Mouse (Mus musculus) kidney, postnatal 0 days (tissue): ENCODE results near the gene Slc38a4. TPM values are rescaled to one million over a fixed set of nuclear protein-coding genes. Genes with fewer than 3 reads are reported as not detected.

Experiments used
- ATAC-seq: fragments of 200-750 bp; cut with Nextera tagmentation; replicated peaks from 2 replicates; pipeline ENCODE4 v1.8.0; 2017; ENCODE audit warnings: low read depth, moderate number of reproducible peaks, moderate TSS enrichment, moderate library complexity; ENCODE audit not compliant: low FRiP score
- DNase-seq: peaks from one replicate; pipeline ENCODE4 v3.0.0-alpha.2; 2016; ENCODE audit warnings: low spot score
- H3K27ac ChIP-seq: fragments of 300-500 bp; sonication (generic); 2 replicates; pipeline ENCODE4 v1.5.1; 2014; ENCODE audit warnings: mild to moderate bottlenecking
- H3K27me3 ChIP-seq: fragments of 300-500 bp; sonication (generic); 2 replicates; pipeline ENCODE4 v1.6.1; 2014; ENCODE audit warnings: low read length, mixed read lengths; ENCODE audit not compliant: insufficient read depth
- H3K36me3 ChIP-seq: fragments of 300-500 bp; sonication (generic); 2 replicates; pipeline ENCODE4 v1.6.1; 2014; ENCODE audit warnings: low read length, mixed read lengths; ENCODE audit not compliant: insufficient read depth
- H3K4me1 ChIP-seq: fragments of 300-500 bp; sonication (generic); replicated peaks from 2 replicates; pipeline ENCODE4 v1.6.1; 2014; ENCODE audit warnings: antibody characterized with exemption, low read length, mixed read lengths; ENCODE audit not compliant: insufficient read depth
- H3K4me2 ChIP-seq: fragments of 300-500 bp; sonication (generic); 2 replicates; pipeline ENCODE4 v1.6.1; 2014; ENCODE audit warnings: mild to moderate bottlenecking, low read length, moderate library complexity, mixed read lengths
- H3K4me3 ChIP-seq: fragments of 300-500 bp; sonication (generic); replicated peaks from 2 replicates; pipeline ENCODE4 v1.5.1; 2014; ENCODE audit warnings: low read depth, low read length
- H3K9ac ChIP-seq: fragments of 300-500 bp; sonication (generic); 2 replicates; pipeline ENCODE4 v1.6.1; 2014; ENCODE audit warnings: low read depth, low read length
- H3K9me3 ChIP-seq: fragments of 300-500 bp; sonication (generic); replicated peaks from 2 replicates; pipeline ENCODE4 v1.6.1; 2016; ENCODE audit warnings: low read length, inconsistent platforms, mixed read lengths
- CTCF ChIP-seq: IDR thresholded peaks from 2 replicates; pipeline ENCODE4 v1.5.1; 2016; ENCODE audit warnings: antibody characterized with exemption, low read depth, mild to moderate bottlenecking, moderate library complexity
- WGBS: fragments of 180-500 bp; shearing (Covaris S2); extraction: QIAGEN DNeasy Blood & Tissue Kit; methylation state at CpG from one replicate; pipeline ENCODE4 v1.1.7; 2014; 5-methylcytosine and 5-hydroxymethylcytosine counted together
- polyA plus RNA-seq: library from polyadenylated mRNA; unstranded; fragments of >200 nt; fragmentation: Nextera tagmentation; extraction: Ambion mirVana; gene quantifications from 2 replicates; pipeline ENCODE4 v1.2.1, GENCODE M21; 2015

Slc38a4 gene
- polyA plus RNA-seq, 1 experiment from 2014 or later = 38.4 TPM

DNA sequence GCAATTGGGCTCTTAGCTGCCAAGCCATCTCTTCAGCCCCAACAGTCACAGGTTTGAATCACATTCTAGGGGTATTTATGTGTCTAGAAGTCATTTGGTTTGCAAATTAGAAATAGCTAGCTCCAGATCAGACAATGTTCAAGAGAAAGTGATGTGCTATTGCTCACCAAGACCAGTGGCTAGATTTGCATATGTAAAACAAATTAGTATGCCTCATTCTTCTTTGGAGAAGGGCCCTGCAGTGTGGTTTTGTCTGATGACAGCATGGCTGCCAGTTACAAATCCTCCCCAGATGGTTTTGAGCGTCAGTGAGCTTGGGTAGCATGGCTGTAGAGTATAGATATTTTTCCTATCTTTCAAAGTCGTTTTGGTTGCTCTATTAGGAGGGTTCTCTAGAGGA is 96.5 kb downstream of the Slc38a4 start:
- no peak overlapping the region for H3K4me3 ChIP-seq
- WGBS = 70% methylated on average over 2 of the region's 2 CpGs
- no peak overlapping the region for H3K4me2 ChIP-seq
- no peak overlapping the region for H3K27ac ChIP-seq
- no peaks in the 10 kb centered on the region for H3K9me3 ChIP-seq
- TF ChIP-seq CTCF = no peak
- H3K9ac ChIP-seq = no peak overlapping the region
- H3K36me3 ChIP-seq = no peaks in the 10 kb centered on the region
- ATAC-seq (no peak), DNase-seq (no peak)
- H3K27me3 ChIP-seq = no peaks in the 10 kb centered on the region
- no peaks in the 10 kb centered on the region for H3K4me1 ChIP-seq

DNA sequence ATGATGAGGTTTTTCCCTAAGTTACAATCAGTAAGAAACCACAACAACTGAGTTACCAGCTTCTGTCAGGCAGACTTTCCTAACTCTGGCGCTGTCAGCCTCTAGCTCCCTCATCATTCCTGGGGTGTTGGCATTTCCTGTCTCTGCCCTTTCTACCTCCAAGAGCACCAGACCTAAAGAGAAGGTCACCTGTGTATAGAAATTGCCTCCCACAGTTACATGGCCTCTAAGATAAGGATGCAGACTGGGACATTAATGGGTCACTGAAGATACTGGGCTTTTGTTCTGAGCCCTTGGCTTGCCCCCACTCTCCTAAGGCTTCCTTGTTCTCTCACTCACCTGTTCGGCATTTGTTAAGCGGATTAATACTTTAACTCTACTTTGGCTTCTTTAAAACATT is 99.1 kb downstream of the Slc38a4 start:
- Histone ChIP-seq H3K27me3 (no peaks in the 10 kb centered on the region), H3K36me3 (no peaks in the 10 kb centered on the region), H3K27ac (no peak overlapping the region), H3K9ac (no peak overlapping the region), H3K4me1 (no peaks in the 10 kb centered on the region), H3K4me3 (no peak overlapping the region), H3K4me2 (no peak overlapping the region), H3K9me3 (no peaks in the 10 kb centered on the region)
- ATAC-seq (no peak), DNase-seq (no peak)
- TF ChIP-seq CTCF = no peak
- WGBS = 73% methylated on average over 3 of the region's 3 CpGs

DNA sequence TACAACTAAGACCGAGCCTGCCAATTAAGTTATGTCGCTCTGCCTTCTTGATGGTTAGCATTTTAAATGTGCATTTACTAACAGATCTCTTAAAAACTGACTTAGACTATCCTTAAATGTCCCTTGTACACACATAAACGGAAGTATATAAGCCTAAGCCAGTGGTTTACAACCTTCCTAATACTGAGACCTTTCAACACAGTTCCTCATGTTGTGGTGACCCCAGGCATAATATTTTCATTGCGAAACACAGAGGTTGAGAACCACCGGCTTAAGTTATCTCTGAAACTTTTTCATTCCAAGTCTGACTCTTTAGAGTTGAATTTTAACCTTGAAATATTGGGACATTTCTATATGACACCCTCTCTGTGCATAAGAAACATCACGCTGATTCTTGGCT is 101.4 kb downstream of the Slc38a4 start:
- WGBS = 88% methylated on average over 6 of the region's 6 CpGs
- Histone ChIP-seq H3K9me3 (no peaks in the 10 kb centered on the region), H3K4me2 (no peak overlapping the region)

DNA sequence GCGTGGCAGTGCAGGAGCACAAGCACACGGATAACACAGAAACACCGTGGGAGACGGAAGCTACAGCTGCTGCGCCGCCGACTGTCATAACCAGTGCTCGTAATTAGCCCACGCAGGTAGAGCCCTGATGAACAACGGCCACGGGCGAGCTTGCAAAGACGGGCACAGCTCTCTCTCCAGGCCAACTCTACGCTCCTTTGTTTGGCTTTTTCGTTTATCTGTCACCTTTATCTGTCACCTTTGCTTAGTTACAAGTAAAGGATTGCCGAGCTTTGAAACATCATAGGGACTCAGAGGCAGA is 101.9 kb downstream of the Slc38a4 start:
- ATAC-seq = no peak
- H3K9me3 ChIP-seq = no peaks in the 10 kb centered on the region
- 61% methylated on average over 16 of the region's 16 CpGs for WGBS

More for the DNA sequence above, 101.4 kb downstream of the Slc38a4 start:
- no peak overlapping the region for H3K27ac ChIP-seq
- ATAC-seq (no peak), DNase-seq (no peak)
- no peak for TF ChIP-seq CTCF
- no peak overlapping the region for H3K4me3 ChIP-seq
- no peaks in the 10 kb centered on the region for H3K27me3 ChIP-seq
- no peak overlapping the region for H3K9ac ChIP-seq
- no peaks in the 10 kb centered on the region for H3K36me3 ChIP-seq
- H3K4me1 ChIP-seq = no peaks in the 10 kb centered on the region

GRCm38 (mm10) chr15:96953112-96953937 is 102.4 kb downstream of the Slc38a4 start:
- Histone ChIP-seq H3K4me3 (peak overlapping the region; percentile 9), H3K9ac (no peak overlapping the region)
- WGBS = 26% methylated on average over 23 of the region's 23 CpGs

More for the DNA sequence above, 101.9 kb downstream of the Slc38a4 start:
- no peak overlapping the region for H3K9ac ChIP-seq
- no peaks in the 10 kb centered on the region for H3K4me1 ChIP-seq
- H3K27me3 ChIP-seq = no peaks in the 10 kb centered on the region
- H3K4me2 ChIP-seq = peak overlapping the region; percentile 54
- H3K4me3 ChIP-seq = peak overlapping the region; percentile 9
- no peak for TF ChIP-seq CTCF
- DNase-seq = no peak
- H3K27ac ChIP-seq = no peak overlapping the region
- no peaks in the 10 kb centered on the region for H3K36me3 ChIP-seq

GRCm38 (mm10) chr15:96952488-96952887 is 103.3 kb downstream of the Slc38a4 start:
- Histone ChIP-seq H3K9ac (no peak overlapping the region), H3K27me3 (no peaks in the 10 kb centered on the region), H3K36me3 (no peaks in the 10 kb centered on the region), H3K9me3 (no peaks in the 10 kb centered on the region), H3K4me2 (no peak overlapping the region), H3K4me1 (no peaks in the 10 kb centered on the region), H3K27ac (no peak overlapping the region), H3K4me3 (no peak overlapping the region)
- ATAC-seq (no peak), DNase-seq (no peak)
- 65% methylated on average over 8 of the region's 8 CpGs for WGBS
- no peak for TF ChIP-seq CTCF

More at GRCm38 (mm10) chr15:96953112-96953937, 102.4 kb downstream of the Slc38a4 start:
- DNase-seq = peak; percentile 82
- Histone ChIP-seq H3K9me3 (no peaks in the 10 kb centered on the region), H3K4me1 (no peaks in the 10 kb centered on the region), H3K4me2 (peak overlapping the region; percentile 54), H3K27ac (no peak overlapping the region), H3K36me3 (no peaks in the 10 kb centered on the region), H3K27me3 (no peaks in the 10 kb centered on the region)
- no peak for ATAC-seq
- TF ChIP-seq CTCF = peak; percentile 76

- Histone ChIP-seq H3K9me3 (no peaks in the 10 kb centered on the region), H3K27me3 (no peaks in the 10 kb centered on the region), H3K4me1 (no peaks in the 10 kb centered on the region), H3K36me3 (no peaks in the 10 kb centered on the region), H3K4me3 (no peak overlapping the region), H3K4me2 (no peak overlapping the region), H3K9ac (no peak overlapping the region), H3K27ac (no peak overlapping the region)
- DNase-seq = peak; percentile 44
- 57% methylated on average over 5 of the region's 5 CpGs for WGBS
- no peak for ATAC-seq
- peak; percentile 64 for TF ChIP-seq CTCF
Observed at GRCm38 (mm10) chr15:96951783-96952182, 104.0 kb downstream of the Slc38a4 start.
